Mouse (Mus musculus) MEL (cell line): ENCODE measurements around the gene Slc22a13.

ENCODE experiments used
- CTCF ChIP-seq, 3 experiments: IDR thresholded peaks in 2 of 3; conservative IDR thresholded peaks in 1 of 3; 2 replicates each; pipeline ENCODE4 v1.5.1; 2011 to 2012; ENCODE audit warnings: low read length in 3 of 3, low read depth in 2 of 3, mild to moderate bottlenecking in 2 of 3, improper control_type of control experiment in 1 of 3, inconsistent platforms in 1 of 3, mixed read lengths in 1 of 3, moderate library complexity in 1 of 3; ENCODE audit not compliant: control insufficient read depth in 1 of 3, insufficient read depth in 1 of 3, poor library complexity in 1 of 3, severe bottlenecking in 1 of 3
- ELF1 ChIP-seq: IDR thresholded peaks from 2 replicates; pipeline ENCODE4 v1.6.1; 2014; ENCODE audit warnings: low read depth, mild to moderate bottlenecking, inconsistent platforms, low read length, improper control_type of control experiment, moderate library complexity
- GABPA ChIP-seq: IDR thresholded peaks from 2 replicates; pipeline ENCODE4 v1.6.1; 2012; ENCODE audit warnings: low read depth, mild to moderate bottlenecking, inconsistent platforms, low read length, improper control_type of control experiment, moderate library complexity
- MAX ChIP-seq: IDR thresholded peaks from 2 replicates; pipeline ENCODE4 v1.6.1; 2011; ENCODE audit warnings: low read length, improper control_type of control experiment
- MXI1 ChIP-seq: IDR thresholded peaks from 2 replicates; pipeline ENCODE4 v1.6.1; 2011; ENCODE audit warnings: mild to moderate bottlenecking, low read depth, low read length, improper control_type of control experiment
- MYC ChIP-seq: IDR thresholded peaks from 2 replicates; pipeline ENCODE4 v1.6.1; 2011; ENCODE audit warnings: low read depth, mild to moderate bottlenecking, low read length, improper control_type of control experiment, moderate library complexity
- POLR2A ChIP-seq, 2 experiments: IDR thresholded peaks; 2 replicates each; pipeline ENCODE4 v1.6.1; 2011 to 2012; ENCODE audit warnings: low read length in 2 of 2, mild to moderate bottlenecking in 2 of 2, control low read depth in 1 of 2, improper control_type of control experiment in 1 of 2, low read depth in 1 of 2, moderate library complexity in 1 of 2; ENCODE audit not compliant: control insufficient read depth in 1 of 2, insufficient read depth in 1 of 2, poor library complexity in 1 of 2
- POLR2AphosphoS2 ChIP-seq: IDR thresholded peaks from 2 replicates; pipeline ENCODE4 v1.6.1; 2011; ENCODE audit warnings: low read length, improper control_type of control experiment
- TAL1 ChIP-seq: IDR thresholded peaks from 2 replicates; pipeline ENCODE4 v1.6.1; 2012; ENCODE audit warnings: mild to moderate bottlenecking, inconsistent platforms, low read length, moderate library complexity, mixed read lengths
- TBP ChIP-seq: IDR thresholded peaks from 2 replicates; pipeline ENCODE4 v1.8.0; 2011; ENCODE audit warnings: low read depth, low read length, improper control_type of control experiment
- TCF12 ChIP-seq: IDR thresholded peaks from 2 replicates; pipeline ENCODE4 v1.6.1; 2014; ENCODE audit warnings: low read depth, mild to moderate bottlenecking, inconsistent platforms, low read length, improper control_type of control experiment, moderate library complexity
- USF1 ChIP-seq: IDR thresholded peaks from 2 replicates; pipeline ENCODE4 v1.6.1; 2014; ENCODE audit warnings: low read depth, mild to moderate bottlenecking, inconsistent platforms, low read length, improper control_type of control experiment, moderate library complexity
- USF2 ChIP-seq, 2 experiments: IDR thresholded peaks; 2 replicates each; pipeline ENCODE4 v1.6.1; 2011 to 2012; ENCODE audit warnings: improper control_type of control experiment in 2 of 2, low read length in 2 of 2, borderline replicate concordance in 1 of 2, inconsistent platforms in 1 of 2, low read depth in 1 of 2, mild to moderate bottlenecking in 1 of 2; ENCODE audit not compliant: insufficient read depth in 1 of 2
- ZC3H11A ChIP-seq: IDR thresholded peaks from 2 replicates; pipeline ENCODE4 v1.6.1; 2012; ENCODE audit warnings: low read depth, mild to moderate bottlenecking, inconsistent platforms, low read length, improper control_type of control experiment

- no peak for TF ChIP-seq ZC3H11A
- no peak for TF ChIP-seq ELF1
- no peak for TF ChIP-seq CTCF (IDR thresholded peaks at IDR 0.05 in 2 of 3, conservative IDR thresholded peaks at IDR 0.05 in 1 of 3; ENCODE audit: control insufficient read depth in 1 of 3, insufficient read depth in 1 of 3, low read depth in 2 of 3, low read length in 3 of 3, poor library complexity in 1 of 3, severe bottlenecking in 1 of 3)
- TF ChIP-seq TAL1, result no peak
- TF ChIP-seq MAX, result no peak
- no peak for TF ChIP-seq USF2 (IDR thresholded peaks at IDR 0.05; ENCODE audit: borderline replicate concordance in 1 of 2, insufficient read depth in 1 of 2, low read depth in 1 of 2, low read length in 2 of 2)
- TF ChIP-seq USF1, result no peak
- no peak for TF ChIP-seq POLR2AphosphoS2
- TF ChIP-seq MXI1, result no peak
- TF ChIP-seq TBP, result no peak
- TF ChIP-seq POLR2A (IDR thresholded peaks at IDR 0.05; ENCODE audit: control insufficient read depth in 1 of 2, insufficient read depth in 1 of 2, low read depth in 1 of 2, low read length in 2 of 2, poor library complexity in 1 of 2), result no peak
- TF ChIP-seq GABPA, result no peak
- TF ChIP-seq MYC, result no peak
- TF ChIP-seq TCF12, result peak; percentile 59; the same call in 1 of the 2 replicates
These were observed 21.9 kb upstream of the Slc22a13 start for GRCm38 (mm10) chr9:119230829-119231228.
